Mouse (Mus musculus) frontal cortex, adult (tissue): ENCODE results near the gene Pdzd2.
A peak's percentile ranks its signal among the peaks of the same experiment; 100 is the strongest.

Experiments
- ATAC-seq: cut with Nextera tagmentation; 2 replicates; pipeline ENCODE4 v1.9.2; 2017; ENCODE audit warnings: mild to moderate bottlenecking, moderate library complexity, mixed read lengths; ENCODE audit not compliant: low TSS enrichment

Gene Pdzd2

DNA sequence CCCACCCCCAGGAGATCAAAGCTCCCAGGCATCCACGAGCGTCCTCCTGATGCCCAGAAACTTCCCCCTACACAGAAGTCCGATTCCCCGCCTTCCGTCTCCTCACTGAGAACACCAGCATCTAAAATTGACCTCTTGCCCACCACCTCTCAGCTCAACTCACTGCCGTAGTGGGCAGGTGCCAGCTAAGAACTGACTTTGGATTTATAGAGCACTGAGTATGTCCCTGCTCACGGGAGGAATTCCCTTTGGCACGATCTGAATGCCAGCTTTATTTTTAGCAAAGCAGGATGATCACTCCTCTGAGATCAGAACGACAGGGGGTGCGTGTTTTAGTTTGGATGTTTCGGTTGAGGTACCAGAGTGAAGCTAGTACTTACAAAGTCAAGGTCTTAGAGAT, 7.1 kb downstream of the Pdzd2 start:
- peak; percentile 31; the same call in 1 of the 2 replicates for ATAC-seq

DNA sequence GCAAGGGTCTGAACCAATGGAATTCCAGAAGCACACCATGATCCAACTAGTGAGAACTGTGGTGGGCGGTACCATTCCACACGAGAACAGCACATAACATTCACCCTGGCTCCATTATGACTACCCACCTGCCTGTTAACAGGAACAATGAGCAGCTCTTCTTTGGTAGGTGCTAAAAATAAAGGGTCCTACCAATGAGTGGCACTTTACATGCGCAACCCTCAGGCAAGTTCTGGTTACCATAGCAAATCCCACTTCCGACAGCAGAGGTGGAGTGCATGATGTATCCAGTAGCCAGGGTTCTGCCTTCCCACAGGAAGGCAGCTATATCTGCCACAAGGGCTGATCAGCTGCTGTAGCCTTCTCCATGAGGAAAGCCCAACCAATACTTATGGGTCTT, 11.3 kb downstream of the Pdzd2 start:
- ATAC-seq, result peak; percentile 58

DNA sequence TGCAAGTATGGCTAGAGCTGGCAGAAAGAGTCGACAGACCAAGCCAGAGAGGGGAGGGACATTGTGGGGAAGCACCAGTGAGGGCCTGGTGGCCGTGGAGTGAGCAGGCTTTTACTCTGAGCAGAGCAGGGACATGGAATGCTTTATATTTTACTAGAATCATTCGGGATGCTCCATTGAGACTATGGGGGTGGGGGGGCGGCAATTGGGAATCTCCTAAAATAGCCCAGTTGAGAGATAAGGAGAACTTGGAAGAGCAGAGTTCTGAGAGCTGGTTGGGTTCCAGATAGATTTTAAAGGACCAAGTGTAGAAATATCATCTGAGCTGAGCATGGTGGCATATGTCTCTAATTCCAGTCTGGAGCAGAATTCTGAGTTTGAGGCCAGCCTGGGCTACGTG, 14.5 kb downstream of the Pdzd2 start:
- ATAC-seq, result peak; percentile 76

DNA sequence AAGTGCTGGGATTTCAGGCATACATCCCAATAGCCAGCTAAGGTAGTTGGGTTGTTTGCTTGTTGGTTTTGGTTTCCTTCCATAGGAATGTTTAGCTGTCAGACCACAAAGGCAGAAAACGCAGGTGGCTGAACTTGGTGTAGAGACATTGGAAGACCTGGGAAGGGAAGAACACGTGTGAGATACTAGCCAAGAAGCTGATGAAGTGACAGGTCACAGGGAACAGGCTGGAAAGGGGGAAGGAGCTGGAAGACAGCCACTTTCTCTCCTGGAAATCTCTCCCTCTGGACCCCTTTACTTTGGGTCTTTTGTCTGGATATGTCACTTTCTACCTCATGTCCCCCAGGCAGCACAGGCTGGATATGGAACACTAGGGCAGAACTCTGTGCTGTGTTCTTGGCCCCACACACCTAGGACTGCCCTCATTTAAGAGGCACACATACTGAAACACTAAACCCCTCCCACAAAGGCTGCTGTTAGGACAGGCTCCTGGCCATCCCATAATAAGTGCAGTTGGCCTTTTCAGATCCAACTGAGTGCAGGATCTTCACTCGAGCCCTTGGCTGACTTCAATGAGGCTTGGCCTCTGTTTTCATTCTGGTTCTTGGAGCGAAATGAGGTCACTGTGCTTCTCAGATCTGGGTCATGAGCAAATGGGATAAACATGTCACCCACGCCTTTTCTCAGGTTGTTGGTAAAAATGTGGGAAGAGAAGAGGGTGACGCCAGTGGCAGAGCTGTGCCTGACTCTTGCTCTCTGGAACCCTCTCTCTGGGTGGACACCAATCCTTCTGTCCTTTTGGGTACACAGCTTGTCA, 17.8 kb downstream of the Pdzd2 start:
- no peak for ATAC-seq

DNA sequence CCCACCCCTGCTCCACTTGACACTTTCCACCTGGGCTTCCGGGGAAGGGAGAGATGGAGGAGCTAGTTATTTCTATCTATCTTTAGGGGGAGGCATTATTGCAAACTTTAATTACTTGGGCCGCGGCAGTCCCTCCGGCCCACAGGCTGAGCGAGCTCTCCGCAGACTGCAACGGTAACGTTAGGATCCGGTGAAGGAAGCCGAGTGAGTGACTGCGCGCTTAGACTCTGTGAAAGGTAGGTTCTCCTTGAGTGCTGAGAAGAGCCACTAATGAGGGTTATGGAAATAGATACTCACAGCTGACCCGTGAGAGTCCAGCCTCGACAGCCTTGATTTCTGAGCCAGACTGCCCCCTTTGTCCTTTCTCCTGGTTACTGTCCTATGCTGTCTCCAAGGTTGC, 20.9 kb downstream of the Pdzd2 start:
- ATAC-seq, result no peak

DNA sequence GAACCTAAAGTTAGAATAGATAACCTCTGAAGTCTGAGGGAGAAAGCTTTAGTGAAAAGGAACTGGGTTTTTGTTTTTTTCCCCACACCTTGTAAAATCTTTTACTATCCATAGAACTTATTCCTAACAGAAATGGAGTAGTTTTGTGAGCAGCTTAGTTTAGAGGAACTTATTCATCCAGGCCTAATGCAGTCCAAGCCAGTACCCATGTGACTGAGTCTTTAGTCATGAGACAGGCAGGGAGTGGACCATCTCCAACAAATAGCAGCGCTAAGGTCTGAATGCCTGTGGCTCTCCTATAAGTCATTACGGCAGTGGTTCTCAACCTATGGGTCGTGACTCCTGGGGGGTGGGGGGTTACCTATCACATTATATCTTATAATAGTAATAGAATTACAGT, 22.3 kb downstream of the Pdzd2 start:
- ATAC-seq, result no peak

DNA sequence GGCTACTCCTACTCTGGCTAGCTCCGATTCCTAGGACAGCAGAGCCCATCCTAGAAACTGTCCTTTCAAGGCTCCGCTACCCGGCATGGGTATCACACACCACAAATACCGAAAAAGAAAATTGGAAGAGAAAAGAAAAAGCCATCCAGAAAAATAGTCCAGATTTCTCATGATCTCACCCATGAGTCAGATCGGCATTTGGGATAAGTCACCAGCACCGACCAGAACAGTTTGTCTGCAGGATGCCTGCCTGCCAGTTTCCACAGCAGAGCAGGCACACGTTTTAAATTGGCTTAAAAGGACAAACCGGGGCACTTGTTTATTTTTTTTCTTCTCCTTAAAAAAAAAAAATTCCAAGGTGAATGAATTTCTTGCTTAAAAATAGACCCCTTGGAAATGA, 22.8 kb downstream of the Pdzd2 start:
- ATAC-seq, result peak; percentile 80

DNA sequence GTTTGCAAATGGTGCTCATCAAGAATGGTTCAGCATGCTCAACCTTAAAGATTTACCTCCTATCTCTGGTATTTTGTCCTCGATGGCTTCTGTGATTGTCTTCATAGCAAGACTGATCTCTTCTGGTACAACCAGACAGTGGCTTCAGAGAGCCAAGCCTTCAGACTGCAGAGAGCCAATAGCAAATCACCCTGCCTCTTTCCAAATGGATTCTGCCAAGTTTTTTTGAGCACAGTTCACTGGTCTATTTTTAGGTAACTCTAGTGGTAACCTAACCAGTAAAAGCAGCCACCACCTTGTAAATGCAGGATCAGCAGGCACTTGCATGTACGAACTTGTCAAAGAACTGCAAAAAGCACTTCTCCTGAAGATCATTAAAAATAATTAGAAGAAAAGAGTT, 25.4 kb downstream of the Pdzd2 start:
- 0 out of 2 replicates have a peak, but pooled peaks have one; percentile 34 for ATAC-seq

DNA sequence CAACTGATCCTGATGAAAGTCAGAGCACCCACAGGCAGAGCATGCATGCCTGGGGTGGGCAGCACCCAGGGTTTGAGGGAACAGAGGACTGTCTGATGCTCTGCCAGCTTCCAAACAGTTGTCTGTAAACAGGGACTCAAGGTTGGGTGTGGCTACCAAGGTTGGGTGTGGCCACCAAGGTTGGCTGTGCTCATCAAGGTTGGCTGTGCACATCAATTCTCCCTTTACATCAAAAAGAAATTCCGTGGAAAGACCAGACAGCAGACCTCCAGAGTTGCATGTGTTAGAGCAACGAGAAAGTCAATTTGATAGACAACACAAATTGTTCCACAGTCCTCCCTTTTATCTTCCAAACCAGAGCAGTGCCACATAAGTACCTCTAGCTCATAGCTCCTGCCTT, 26.5 kb downstream of the Pdzd2 start:
- no peak for ATAC-seq

DNA sequence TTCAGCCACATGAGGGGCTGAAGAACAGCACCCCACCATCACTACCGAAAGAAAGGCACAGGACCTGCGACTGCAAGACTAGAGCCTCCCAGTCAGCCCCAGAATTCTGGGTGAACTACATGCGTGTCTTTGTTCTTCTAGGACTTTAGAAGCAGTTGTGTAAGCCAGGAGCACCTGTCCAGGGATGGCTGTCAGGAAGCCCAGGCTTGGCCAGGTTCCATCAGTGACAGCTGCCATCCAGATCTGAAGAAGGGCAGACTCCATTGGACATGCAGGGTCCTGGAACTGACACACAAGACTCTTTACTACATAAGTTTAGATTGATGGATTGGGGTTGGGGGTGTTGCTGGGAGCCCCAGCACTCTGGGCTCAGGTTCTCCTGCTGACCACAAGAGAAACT, 29.7 kb downstream of the Pdzd2 start:
- ATAC-seq, result no peak

DNA sequence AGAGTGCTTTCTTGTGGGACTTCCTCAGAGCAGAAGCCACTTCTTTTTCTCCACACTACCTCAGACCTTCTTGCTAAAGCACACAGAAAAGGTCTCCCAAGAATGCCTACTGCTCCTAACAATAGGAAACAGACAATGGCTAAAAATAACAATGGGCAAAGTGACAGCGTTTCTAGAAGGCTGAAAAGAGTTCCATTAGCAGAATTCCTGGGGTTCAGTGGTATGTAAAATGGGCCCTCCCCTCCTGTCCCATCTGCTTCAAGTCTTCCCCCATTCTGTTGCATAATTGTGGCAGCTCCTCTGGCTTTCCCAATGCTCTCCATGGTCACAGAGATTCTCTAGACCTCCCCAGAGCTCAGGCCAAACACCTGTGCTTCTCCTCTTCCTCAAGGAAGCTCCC, 31.4 kb downstream of the Pdzd2 start:
- ATAC-seq, result peak; percentile 20; the same call in 1 of the 2 replicates

DNA sequence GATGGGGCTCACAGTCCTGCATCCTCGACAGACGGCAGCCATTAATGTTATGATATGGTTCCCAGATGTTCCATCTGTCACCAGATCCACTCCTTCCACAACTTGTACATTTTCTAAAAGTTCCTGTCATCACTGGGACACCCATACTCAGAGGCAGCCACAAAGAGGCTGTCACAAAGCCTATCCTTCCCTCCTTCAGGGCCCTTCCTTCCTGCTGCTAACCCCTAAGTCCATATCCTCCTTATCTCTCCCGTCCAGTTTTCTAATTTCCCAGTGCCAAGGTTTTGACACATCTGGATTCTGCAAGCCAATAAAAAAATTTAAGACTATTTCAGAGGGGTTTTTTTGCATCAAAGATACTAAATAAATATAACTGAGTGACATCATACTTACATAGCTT, 32.8 kb downstream of the Pdzd2 start:
- ATAC-seq, result no peak

DNA sequence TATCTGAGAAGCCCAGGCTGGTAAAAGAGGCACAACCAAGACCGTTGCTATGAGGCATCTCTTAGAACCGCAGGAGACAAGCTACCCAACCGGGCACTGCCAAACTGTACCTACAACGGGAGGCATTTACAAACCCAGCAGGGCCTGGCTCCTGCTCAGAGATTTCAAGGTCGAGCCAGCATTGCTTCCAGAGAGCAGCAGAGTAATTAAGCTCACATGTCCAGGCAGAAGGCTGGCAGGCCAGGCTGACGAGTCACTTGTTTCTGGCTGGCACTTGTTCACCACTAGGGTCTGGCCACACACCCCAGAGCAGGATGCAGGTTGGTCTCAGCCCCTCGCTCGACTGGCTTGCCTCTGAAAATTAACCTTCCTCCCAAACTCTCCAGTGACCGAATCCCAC, 39.4 kb downstream of the Pdzd2 start:
- peak; percentile 65 for ATAC-seq

DNA sequence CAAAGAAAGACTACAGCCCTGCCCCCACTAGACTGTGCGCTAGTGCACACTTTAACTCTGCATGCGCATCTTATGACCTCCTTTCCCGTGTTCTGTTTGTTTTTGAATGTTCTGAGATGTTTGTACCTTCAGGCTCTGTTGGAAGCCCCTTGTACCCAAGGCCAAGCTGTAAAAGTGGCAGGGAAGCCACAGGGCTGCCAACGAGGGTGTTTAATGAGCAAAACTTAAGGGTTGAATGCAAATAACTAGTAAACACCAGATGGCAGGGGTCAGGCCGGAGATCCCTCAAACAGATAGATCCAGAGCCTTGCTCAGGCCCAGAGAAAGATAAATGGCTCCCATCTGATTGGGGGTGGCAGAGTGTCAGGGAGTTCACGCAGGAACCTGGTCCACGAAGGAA, 42.0 kb downstream of the Pdzd2 start:
- ATAC-seq, result no peak

DNA sequence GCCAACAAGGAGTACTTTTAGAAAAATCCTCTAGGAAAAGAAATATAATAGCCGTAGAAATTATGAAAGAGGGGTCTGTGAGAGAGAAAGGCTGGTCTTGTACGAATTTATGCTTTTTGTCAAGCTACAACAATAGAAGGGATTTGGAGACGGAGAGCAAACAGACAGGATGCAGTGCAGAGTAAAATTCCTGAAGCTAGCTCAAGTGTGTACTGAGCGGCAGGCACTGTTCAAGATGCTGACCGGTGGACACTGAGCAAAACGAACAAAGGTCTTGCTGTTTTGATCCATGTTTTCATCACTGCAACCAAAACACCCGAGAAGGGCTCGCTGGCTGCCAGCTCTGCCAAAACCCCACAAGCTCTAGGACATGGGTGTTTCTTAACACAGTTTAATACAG, 42.8 kb downstream of the Pdzd2 start:
- ATAC-seq, result no peak

DNA sequence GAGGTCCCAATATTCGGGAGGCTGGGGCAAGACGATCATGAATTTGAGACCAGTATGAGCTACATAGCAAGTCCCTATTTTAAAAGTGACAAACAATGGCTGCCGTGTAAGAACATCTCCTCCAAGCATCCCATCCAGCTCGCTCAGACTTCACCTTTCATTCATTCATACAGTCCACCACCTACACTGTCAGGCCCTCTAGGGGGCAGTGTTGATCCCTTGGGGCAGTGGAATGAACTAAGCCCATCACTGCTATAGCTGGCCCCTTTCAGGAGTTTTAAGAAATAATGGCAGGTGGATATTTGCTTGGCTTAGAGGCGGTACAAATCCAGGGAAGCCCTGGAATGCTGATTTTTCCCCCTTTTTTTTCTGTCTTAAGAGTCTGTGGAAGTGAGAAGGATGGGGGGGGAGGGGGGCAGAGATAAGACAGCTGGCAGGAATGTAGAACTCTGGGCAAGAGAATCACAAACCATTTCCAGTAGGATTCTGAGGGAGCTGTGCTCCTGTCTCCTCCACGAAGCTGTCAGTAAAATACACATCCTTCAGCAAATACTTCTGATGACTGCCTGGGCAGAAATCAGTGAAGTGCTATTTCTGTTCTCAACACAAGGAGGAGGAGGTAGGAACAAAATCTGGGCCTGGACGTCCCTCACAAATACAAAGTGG, 49.9 kb downstream of the Pdzd2 start:
- ATAC-seq, result peak; percentile 61

DNA sequence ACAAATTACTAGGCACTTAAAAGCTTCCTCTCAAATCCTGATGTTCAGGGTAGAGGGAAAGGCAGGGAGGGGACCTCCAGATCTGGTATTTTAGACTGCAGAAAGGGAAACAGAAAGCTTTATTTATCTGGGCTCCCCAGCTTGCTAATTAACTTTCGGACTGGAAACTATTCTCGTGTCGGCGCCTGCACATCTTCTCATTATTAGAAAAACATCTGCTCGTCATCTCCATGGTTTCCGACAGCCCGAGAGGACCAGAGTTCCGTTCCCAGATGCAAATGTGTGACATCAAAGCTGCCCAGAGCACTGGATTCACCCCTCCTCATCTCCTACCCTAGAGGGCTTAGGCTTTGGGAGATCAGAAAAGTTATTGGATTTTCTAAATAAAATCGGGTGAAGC, 57.2 kb downstream of the Pdzd2 start:
- no peak for ATAC-seq

DNA sequence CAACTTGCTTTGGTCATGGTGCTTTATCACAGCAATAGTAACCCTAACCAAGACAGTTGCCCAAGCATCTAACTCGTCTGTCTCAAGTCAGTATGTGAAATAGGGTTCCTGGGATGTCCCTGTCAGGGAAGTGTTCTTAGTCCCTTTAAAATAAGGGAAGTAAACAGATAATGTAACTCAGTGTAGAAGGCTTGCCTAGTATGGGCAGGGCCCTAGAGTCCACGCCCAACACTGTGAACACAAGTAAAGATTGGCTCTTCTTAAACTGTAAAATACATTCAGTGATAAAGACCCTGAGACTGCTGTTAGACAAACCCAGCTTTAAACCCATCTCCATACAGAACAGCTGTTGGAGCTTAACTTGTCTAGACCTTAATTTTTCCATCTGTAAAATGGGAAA, 57.8 kb downstream of the Pdzd2 start:
- no peak for ATAC-seq

DNA sequence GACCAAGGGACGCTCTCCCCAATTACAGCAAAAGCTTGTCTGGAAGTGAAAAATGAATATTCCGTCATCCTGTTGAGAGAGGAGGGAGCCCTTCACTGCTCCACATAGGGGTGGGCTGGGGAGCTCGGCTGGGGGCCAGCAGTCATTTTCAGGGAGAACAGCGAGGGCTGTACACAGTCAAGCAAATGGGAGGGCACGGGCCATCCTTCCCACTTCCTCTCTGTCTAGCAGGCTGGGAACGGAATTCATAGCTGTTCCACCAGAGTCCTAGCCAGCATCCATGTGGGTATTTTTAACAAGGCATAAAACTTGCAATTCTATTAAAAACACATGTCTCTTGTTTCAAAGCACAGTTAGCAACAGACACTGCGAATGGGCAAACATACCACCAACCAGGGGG, 59.0 kb downstream of the Pdzd2 start:
- ATAC-seq, result peak; percentile 88

DNA sequence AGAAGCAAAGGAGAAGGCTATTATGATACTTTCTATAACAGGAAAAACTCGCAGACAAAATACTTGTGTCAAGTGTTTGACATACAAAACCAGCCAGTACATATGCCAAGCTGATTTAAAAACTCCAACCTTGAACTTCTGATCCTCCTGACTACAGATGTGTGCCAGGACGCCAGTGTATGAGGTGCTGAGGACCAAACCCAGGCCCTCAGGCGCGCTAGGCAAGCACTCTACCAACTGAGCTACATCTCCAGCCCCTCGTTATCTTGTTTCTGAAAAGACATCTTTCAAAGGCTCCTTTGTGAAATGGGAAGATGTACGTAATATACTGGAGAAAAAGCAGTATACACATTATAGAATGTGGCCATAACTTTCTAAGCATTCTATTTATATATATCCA, 59.7 kb downstream of the Pdzd2 start:
- ATAC-seq, result no peak

DNA sequence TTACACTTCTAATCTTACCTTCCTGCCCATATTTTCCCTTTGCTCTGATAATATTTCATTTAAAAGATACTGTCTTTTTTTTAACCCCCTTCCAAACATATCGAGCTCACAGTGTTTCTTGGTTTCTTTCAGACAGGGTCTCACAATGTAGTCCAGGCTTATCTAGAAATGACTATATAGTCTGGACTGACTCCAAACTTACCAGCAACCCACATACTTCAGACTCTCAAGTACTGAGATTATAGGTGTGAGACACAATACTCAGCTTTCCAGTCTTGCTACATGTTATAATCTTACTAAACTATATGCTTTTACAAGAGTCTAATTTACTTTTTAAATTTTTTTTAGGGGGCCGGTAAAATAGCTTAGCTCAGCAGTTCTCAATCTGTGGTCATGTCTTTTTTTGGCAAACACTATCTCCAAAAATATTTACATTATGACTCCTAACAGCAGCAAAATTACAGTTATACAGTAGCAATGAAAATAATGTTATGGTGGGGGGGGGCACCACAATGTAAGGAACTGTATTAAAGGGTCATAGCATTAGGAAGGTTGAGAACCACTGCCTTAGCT, 61.1 kb downstream of the Pdzd2 start:
- ATAC-seq, result no peak

DNA sequence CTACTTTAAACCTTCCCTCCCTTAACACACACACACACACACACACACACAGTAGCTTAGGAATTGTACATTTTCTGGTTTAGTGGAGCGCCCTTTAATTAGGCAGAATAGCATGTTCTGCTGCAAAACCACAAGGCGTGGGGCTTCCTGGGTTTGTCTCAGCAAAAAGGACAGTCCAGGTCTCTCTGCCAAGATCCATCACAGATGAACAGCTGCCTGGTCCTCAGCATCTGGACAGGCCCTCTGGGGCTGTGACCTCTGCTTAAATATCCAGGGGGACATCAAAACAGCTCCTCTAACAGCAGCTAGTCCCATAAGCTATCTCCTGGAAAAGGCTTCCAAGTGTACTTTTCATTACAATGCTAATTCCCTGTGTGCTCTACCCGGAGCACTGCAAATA, 64.4 kb downstream of the Pdzd2 start:
- no peak for ATAC-seq

DNA sequence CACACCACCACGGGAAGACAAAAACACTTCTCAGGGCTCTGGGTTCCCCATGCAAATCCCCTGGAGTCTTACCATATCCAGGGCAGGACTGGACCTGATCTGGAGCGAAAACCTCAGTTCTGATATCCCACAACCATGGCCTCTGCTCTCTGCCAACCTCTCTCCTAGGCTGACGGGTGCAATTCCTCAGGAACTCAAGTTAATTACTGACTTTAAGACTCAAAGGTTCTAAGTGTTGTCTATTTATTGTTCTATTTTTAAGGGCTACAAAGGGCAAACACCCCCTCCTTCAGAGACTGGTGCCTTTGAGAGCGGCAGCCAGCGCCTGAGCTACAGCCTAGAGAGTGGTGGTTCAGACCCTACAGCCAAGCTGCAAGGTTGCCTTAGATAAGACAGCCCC, 65.7 kb downstream of the Pdzd2 start:
- no peak for ATAC-seq
